Mouse (Mus musculus) embryonic facial prominence, embryonic 11.5 days (tissue): ENCODE results near the gene Spag6l. TPM values are rescaled to one million over a fixed set of nuclear protein-coding genes. Genes with fewer than 3 reads are reported as not detected.
A peak's percentile ranks its signal among the peaks of the same experiment; 100 is the strongest.
"Not testable (repeated sequence)": the region's sequence is repeated elsewhere in the genome, so short reads cannot be mapped to it uniquely, and the experiment has no call there.

Experiments used
- ATAC-seq: fragments of 200-750 bp; cut with Nextera tagmentation; replicated peaks from 2 replicates; pipeline ENCODE4 v1.8.0; 2017; ENCODE audit warnings: low read depth; ENCODE audit not compliant: insufficient number of reproducible peaks, low FRiP score, low TSS enrichment
- DNase-seq: peaks from one replicate; pipeline ENCODE4 v3.0.0-alpha.2; 2015; ENCODE audit warnings: low spot score
- H3K27ac ChIP-seq: fragments of 300-500 bp; sonication (generic); replicated peaks from 2 replicates; pipeline ENCODE4 v1.5.1; 2014; ENCODE audit warnings: mild to moderate bottlenecking, low read depth, low read length, control low read depth
- H3K27me3 ChIP-seq: fragments of 300-500 bp; sonication (generic); 2 replicates; pipeline ENCODE4 v1.6.1; 2014; ENCODE audit warnings: mild to moderate bottlenecking, low read length, moderate library complexity, mixed read lengths; ENCODE audit not compliant: control insufficient read depth, insufficient read depth
- H3K36me3 ChIP-seq: fragments of 300-500 bp; sonication (generic); replicated peaks from 2 replicates; pipeline ENCODE4 v1.6.1; 2014; ENCODE audit warnings: low read depth, mild to moderate bottlenecking, low read length, moderate library complexity, mixed read lengths; ENCODE audit not compliant: control insufficient read depth, insufficient read depth
- H3K4me1 ChIP-seq: fragments of 300-500 bp; sonication (generic); 2 replicates; pipeline ENCODE4 v1.6.1; 2014; ENCODE audit warnings: low read length, mixed read lengths; ENCODE audit not compliant: control insufficient read depth, insufficient read depth
- H3K4me2 ChIP-seq: fragments of 300-500 bp; sonication (generic); 2 replicates; pipeline ENCODE4 v1.6.1; 2014; ENCODE audit warnings: low read depth, mild to moderate bottlenecking, control low read depth, low read length, moderate library complexity
- H3K4me3 ChIP-seq: fragments of 300-500 bp; sonication (generic); 2 replicates; pipeline ENCODE4 v1.5.1; 2014; ENCODE audit warnings: low read depth, low read length, control low read depth
- H3K9ac ChIP-seq: fragments of 300-500 bp; sonication (generic); replicated peaks from 2 replicates; pipeline ENCODE4 v1.6.1; 2014; ENCODE audit warnings: mild to moderate bottlenecking, control low read depth, low read length
- H3K9me3 ChIP-seq: fragments of 300-500 bp; sonication (generic); replicated peaks from 2 replicates; pipeline ENCODE4 v1.6.1; 2016; ENCODE audit warnings: mild to moderate bottlenecking, low read length, inconsistent platforms, mixed read lengths; ENCODE audit not compliant: control insufficient read depth
- WGBS: fragments of 180-500 bp; shearing (Covaris S2); extraction: QIAGEN DNeasy Blood & Tissue Kit; methylation state at CpG from one replicate; pipeline ENCODE4 v1.1.7; 2014; 5-methylcytosine and 5-hydroxymethylcytosine counted together
- polyA plus RNA-seq: library from polyadenylated mRNA; unstranded; fragments of >200 nt; fragmentation: Nextera tagmentation; extraction: Ambion mirVana; gene quantifications from 2 replicates; pipeline ENCODE4 v1.2.1, GENCODE M21; 2014

The Spag6l gene
- polyA plus RNA-seq, 1 experiment from 2014 or later, result 0.17 TPM

DNA sequence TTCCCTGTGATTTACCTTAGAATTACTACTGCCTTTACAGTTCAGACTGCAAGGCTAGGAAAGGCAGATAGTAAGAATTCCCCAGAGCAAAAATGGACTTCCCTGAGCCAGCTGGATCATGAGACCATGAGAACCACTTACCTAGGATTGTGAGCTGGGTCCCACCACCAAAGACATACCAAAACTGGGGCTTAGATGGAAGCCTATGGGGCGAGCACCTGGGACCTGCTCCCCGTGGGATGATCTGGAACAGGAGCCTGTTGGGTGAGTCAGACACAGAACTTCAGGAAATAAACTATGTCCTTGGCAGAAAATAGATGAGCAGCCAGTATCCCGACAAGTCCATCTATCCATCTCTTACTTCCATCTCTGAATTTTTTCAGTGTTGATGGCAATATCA is 33.0 kb upstream of the Spag6l start:
- Histone ChIP-seq H3K27me3 (no peaks in the 10 kb centered on the region), H3K36me3 (no peaks in the 10 kb centered on the region), H3K4me1 (no peaks in the 10 kb centered on the region), H3K9ac (no peak overlapping the region), H3K4me3 (no peak overlapping the region), H3K27ac (no peak overlapping the region), H3K4me2 (no peak overlapping the region), H3K9me3 (no peaks in the 10 kb centered on the region)
- no peak for DNase-seq
- no peak for ATAC-seq
- WGBS, result 73% methylated on average over 3 of the region's 3 CpGs

DNA sequence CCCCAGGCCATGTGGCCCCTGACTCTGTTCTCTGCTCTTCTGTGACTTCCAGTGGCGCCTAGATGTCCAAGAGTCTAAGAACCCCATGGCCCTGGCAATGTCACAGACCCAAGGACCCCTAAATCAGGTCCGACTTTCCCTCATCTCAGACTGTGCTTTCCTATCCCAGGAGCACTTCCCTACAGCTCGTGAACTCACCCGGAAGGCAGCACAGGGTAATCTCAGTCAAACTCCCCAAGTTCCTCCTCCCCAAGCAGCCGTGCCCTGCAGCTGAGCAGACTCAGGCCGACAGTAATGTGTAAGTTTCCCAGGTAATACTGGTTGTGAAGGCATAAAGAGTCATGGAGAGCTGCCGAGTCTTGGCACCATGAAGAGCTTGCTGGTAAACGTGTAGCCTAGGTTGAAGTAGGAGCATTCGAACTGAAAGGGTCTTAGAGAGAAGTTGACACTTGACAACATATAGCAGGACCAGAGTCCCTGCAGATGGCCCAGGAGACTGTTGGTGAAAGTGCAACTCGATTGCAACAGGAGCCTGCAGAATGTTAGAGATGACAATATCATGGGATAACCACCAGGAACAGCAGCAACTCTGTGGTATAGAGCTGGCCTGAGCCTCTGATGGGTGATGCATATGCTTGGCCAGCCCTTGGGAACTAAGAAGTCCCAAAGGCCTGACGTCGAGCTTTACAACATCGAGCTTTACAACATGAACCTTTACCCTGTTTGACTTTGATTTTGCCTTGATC is 27.6 kb upstream of the Spag6l start:
- no peak overlapping the region for H3K27ac ChIP-seq
- H3K4me1 ChIP-seq, result no peaks in the 10 kb centered on the region
- no peak overlapping the region for H3K4me2 ChIP-seq
- WGBS, result 73% methylated on average over 13 of the region's 13 CpGs
- no peaks in the 10 kb centered on the region for H3K27me3 ChIP-seq
- H3K36me3 ChIP-seq, result no peaks in the 10 kb centered on the region
- ATAC-seq (no peak), DNase-seq (no peak)
- no peaks in the 10 kb centered on the region for H3K9me3 ChIP-seq
- no peak overlapping the region for H3K4me3 ChIP-seq
- no peak overlapping the region for H3K9ac ChIP-seq

DNA sequence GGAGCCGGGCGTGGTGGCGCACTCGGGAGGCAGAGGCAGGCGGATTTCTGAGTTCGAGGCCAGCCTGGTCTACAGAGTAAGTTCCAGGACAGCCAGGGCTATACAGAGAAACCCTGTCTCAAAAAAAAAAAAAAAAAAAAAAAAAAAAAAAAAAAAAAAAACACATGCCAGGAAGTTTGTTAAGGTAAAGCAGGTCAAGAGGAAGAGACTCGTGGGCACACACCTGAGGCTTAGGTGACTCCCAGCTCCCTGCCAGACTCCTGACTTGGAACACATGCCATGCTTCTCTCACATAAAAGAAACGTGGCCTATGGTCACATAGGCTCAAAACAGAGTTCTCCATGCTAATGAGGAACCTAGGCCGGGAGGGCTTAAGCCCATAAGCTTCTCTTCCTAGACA is 26.8 kb upstream of the Spag6l start:
- H3K4me1 ChIP-seq, H3K9me3 ChIP-seq, H3K9ac ChIP-seq, H3K4me2 ChIP-seq, H3K27ac ChIP-seq, H3K4me3 ChIP-seq, ATAC-seq, H3K36me3 ChIP-seq, H3K27me3 ChIP-seq, DNase-seq: not testable (repeated sequence)
- 80% methylated on average over 9 of the region's 9 CpGs for WGBS

DNA sequence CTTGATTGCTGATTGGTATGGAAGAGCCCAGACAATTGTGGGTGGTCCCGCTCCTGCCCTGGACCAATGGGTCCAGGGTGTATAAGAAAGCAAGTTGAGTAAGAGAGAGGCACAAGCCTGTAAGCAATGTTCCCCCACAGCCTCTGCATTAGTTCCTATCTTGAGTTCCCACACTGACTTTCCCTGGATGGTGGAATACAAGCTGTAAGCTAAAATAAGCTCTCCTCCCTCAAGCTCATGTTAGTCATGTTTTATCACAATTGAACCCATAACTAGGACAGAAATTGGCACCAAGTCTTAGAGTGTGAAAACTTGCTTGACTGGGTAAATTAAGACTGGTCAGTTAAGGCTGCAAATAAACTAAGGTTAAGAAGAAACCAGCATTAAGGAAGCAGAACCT is 26.3 kb upstream of the Spag6l start:
- no peak overlapping the region for H3K4me3 ChIP-seq
- H3K27ac ChIP-seq, result no peak overlapping the region
- H3K4me2 ChIP-seq, result no peak overlapping the region
- no peak overlapping the region for H3K9ac ChIP-seq
- H3K27me3 ChIP-seq, result no peaks in the 10 kb centered on the region
- no peak for DNase-seq
- 80% methylated on average over 1 of the region's 1 CpGs for WGBS
- no peaks in the 10 kb centered on the region for H3K36me3 ChIP-seq
- ATAC-seq, result no peak
- H3K9me3 ChIP-seq, result no peaks in the 10 kb centered on the region
- no peaks in the 10 kb centered on the region for H3K4me1 ChIP-seq

DNA sequence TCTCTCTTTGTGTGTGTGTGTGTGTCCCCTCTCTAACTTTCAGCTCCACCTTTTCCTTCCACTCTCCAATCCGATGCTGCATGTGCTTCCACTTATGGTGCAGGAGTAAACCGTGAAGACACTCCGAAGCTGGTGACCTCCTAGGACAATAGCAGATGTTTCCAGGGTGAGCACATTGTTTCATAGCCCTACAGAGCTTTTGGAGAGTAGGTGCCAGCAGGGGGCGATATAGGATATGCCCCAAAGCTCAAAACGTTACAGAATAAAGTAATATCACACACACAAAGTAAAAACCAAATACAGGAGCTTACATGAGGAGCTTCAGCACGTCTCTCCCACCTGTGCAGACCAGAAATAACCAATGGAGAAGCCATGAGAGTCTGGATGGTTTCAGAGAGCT is 25.6 kb upstream of the Spag6l start:
- peak; percentile 65 for DNase-seq
- no peak for ATAC-seq
- Histone ChIP-seq H3K4me1 (no peaks in the 10 kb centered on the region), H3K9me3 (no peaks in the 10 kb centered on the region), H3K4me3 (no peak overlapping the region), H3K36me3 (no peaks in the 10 kb centered on the region), H3K27ac (no peak overlapping the region), H3K27me3 (no peaks in the 10 kb centered on the region), H3K4me2 (no peak overlapping the region), H3K9ac (no peak overlapping the region)
- 37% methylated on average over 6 of the region's 6 CpGs for WGBS

DNA sequence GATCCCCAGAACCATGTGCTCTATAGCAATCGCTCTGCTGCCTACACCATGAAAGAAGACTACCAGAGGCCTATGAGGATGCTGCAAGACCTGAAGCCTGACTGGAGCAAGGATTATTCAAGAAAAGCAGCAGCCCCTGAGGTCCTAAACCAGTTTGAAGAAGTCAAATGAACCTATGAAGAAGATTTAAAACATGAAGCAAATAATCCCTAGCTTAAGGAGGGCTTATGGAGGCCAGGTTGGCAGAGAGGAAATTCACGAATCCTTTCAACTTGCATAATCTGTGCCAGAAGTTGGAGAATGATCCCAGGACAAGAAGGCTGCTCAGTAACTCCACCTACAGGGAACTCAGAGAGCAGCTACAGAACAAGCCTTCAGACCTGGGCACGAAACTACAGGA is 23.2 kb upstream of the Spag6l start:
- Histone ChIP-seq H3K27ac (no peak overlapping the region), H3K27me3 (no peaks in the 10 kb centered on the region), H3K9me3 (no peaks in the 10 kb centered on the region), H3K4me3 (no peak overlapping the region), H3K4me2 (no peak overlapping the region), H3K9ac (no peak overlapping the region), H3K4me1 (no peaks in the 10 kb centered on the region), H3K36me3 (no peaks in the 10 kb centered on the region)
- ATAC-seq (no peak), DNase-seq (no peak)
- 80% methylated on average over 3 of the region's 3 CpGs for WGBS

DNA sequence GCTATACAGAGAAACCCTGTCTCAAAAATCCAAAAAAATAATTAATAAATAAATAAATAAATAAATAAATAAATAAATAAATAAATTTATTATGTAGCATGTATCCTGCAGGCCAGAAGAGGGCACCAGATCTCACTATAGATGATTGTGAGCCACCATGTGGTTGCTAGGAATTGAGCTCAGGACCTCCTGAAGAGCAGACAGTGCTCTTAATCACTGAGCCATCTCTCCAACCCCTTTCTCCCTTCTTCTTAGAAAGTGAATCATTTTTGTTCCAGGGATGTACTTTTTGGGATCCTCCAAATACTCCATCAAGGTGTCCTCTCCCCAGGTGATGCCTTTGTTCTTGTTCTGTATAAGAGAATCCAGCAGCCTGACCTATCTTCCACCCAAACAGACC is 19.9 kb upstream of the Spag6l start:
- H3K4me2 ChIP-seq, result no peak overlapping the region
- no peaks in the 10 kb centered on the region for H3K27me3 ChIP-seq
- no peaks in the 10 kb centered on the region for H3K4me1 ChIP-seq
- DNase-seq (no peak), ATAC-seq (no peak)
- H3K4me3 ChIP-seq, result no peak overlapping the region
- no peak overlapping the region for H3K9ac ChIP-seq
- no peak overlapping the region for H3K27ac ChIP-seq
- no peaks in the 10 kb centered on the region for H3K9me3 ChIP-seq
- H3K36me3 ChIP-seq, result no peaks in the 10 kb centered on the region

DNA sequence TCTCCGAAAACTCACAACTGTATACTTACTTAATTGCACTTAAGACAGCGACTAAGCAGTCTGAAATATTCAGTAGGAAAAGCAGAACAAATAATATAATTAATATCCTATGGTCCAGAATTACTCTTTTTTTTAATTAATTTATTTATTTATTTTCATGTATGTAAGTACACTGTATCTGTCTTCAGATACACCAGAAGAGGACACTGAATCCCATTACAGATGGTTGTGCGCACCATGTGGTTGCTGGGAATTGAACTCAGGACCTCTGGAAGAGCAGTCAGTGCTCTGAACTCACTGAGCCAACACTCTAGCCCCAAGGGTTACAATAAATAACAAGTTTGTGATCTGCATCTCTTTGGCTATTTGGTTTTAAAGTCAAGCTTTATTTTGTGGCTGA is 415 bp upstream of the Spag6l start:
- DNase-seq (no peak), ATAC-seq (no peak; the same call in 1 of the 2 replicates)
- H3K4me2 ChIP-seq, result no peak overlapping the region
- no peak overlapping the region for H3K9ac ChIP-seq
- WGBS, result 82% methylated on average over 3 of the region's 3 CpGs
- H3K36me3 ChIP-seq, result no peaks in the 10 kb centered on the region
- H3K4me3 ChIP-seq, result no peak overlapping the region
- H3K4me1 ChIP-seq, result no peaks in the 10 kb centered on the region
- no peak overlapping the region for H3K27ac ChIP-seq
- H3K27me3 ChIP-seq, result no peaks in the 10 kb centered on the region
- H3K9me3 ChIP-seq, result no peaks in the 10 kb centered on the region
